Mouse (Mus musculus): ENCODE measurements around the gene Tmem235.

- TF ChIP-seq CTCF (IDR thresholded peaks at IDR 0.05; ENCODE audit: extremely low read depth, insufficient read depth, low read length) (no peak), POLR2A (IDR thresholded peaks at IDR 0.05; ENCODE audit: extremely low read depth, insufficient read depth, low read length) (no peak)
These were observed 4.3 kb downstream of the Tmem235 start for GRCm38 (mm10) chr11:117864805-117865204.

Measured in cortical plate, adult 2 months (tissue).